Mouse (Mus musculus) frontal cortex, adult 2 months (tissue): Measurements from ENCODE around the gene Snd1. TPM values are rescaled to one million over a fixed set of nuclear protein-coding genes. Genes with fewer than 3 reads are reported as not detected.
A peak's percentile ranks its signal among the peaks of the same experiment; 100 is the strongest.

Source experiments
- DNase-seq, 2 experiments: peaks; one replicate each; pipeline ENCODE4 v3.0.0; 2022; ENCODE audit warnings: low spot score in 1 of 2; ENCODE audit errors: extremely low spot score in 1 of 2
- polyA plus RNA-seq: library from polyadenylated mRNA; depleted of rRNA; stranded (reverse); fragments of >200 nt; gene quantifications from 2 replicates; pipeline ENCODE4 v1.2.3, GENCODE M21; 2012

The Snd1 gene
- polyA plus RNA-seq, 1 experiment: 67.8 TPM

GRCm38 (mm10) chr6:28586806-28587205 lies 111.9 kb downstream of the Snd1 start:
- no peak for DNase-seq

DNA sequence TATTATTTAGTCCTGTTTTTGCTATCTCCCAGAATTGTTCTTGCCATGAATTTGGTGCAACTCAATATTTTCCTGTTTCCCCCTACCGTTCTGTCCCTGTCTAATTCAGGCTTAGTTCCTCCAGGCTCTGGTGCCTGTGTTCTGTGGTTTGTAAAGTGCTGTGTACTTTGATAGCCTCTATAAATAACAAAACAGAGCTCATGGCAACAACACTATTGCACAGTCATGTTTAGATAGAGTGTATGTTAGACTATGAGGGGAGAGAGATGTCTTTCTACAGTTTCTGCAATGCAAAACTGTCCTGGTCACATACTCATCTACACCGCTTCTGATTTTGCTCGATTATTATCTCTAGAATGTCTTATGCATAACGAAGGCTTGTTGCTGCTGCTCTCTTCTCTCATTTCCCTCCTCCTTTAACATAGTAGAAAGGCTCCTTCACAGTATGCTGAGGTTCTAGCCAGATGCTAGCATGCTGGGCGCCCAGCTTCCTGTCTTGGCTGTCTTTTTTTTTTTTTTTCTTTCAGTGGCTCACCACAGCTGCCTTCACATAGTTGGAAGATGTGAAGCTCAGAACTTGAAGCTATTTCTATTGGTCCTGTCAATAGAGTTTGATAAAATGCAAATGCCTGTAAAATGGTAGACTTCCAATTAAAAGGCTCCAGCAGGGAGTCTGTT lies 113.7 kb downstream of the Snd1 start:
- DNase-seq: no peak

DNA sequence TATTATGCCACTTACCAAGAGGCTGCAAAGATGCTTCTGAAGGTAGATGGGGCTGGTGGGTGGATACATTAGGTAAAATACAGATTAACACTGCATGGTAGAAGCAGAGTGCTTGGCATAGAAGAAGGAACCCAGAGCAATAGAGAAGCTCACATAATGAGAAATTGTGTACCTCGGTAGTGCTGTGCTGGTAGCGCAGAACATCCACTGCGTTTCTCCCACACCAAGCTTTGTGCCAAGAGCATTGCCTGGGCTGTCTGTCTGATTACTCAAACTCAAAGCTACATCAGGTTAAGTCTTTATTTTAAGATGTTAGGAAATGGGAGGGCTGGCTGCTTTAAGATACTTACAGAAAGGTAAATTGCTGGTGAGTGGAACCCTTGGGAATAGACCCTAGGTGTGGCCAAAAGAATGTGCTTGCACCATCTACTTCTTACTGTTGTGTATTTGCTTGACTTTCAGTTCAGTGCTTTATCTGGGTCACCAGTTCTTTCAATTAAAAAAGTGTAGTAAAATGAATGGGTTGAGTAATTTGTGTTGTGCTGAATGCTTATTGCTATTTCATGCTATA lies 117.5 kb downstream of the Snd1 start:
- peak in 1 of 2 experiments; percentile 57 for DNase-seq

DNA sequence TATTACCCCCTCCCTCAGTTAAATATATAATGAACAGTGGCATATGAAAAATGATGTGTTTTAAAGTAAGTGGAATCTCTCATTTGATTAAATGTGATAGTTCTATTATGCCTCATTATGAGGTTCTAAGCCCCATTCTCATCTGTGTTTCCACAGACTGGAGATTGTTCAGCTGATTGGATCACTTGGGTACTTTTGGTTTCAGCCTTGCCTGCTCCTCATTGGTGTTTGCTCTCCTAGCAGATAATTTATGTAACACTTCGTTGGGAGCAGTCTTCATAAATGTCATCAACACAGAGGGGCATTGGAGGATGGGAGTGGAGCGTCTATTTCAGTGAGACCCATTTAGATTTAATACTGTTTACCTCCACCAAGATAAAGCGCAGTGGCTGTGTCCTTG lies 118.8 kb downstream of the Snd1 start:
- DNase-seq: no peak

DNA sequence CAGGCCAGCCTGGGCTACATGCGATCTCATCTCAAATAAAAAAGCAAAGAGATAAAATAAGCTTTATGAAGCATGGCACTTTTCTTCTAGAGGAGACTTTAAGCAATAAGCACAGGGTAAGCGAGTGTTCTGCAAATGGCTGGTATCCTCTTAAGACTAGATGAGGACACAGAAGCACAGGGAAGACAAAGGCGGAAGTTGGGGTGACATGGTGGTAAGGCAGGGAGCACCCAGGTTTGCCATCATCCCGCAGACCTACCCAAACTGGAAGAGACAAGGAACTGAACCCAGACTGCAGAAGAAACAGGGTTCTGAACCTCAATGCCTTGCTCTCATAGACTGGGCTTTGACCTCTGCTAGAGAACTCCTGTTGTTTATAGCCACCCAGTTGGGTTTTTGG lies 119.8 kb downstream of the Snd1 start:
- no peak for DNase-seq

DNA sequence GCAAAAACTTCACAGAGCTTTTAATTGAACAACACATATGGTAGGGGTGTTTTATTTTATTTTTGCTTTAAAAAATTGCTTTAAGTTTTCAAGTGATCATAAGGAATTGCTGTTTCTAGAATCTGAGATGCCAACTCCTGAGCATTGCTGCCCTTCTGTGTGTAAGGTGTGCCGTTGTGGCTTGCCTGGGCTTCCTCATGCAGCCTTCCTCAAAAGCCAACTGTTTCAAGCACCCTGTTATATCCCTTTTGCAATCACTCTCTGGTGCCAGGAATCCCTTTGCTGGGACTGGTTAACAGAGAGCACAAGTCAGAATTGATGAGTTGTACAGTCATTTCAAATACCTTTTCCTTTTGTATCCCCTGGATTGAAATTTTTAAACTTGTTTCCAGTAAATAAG lies 120.3 kb downstream of the Snd1 start:
- no peak for DNase-seq

DNA sequence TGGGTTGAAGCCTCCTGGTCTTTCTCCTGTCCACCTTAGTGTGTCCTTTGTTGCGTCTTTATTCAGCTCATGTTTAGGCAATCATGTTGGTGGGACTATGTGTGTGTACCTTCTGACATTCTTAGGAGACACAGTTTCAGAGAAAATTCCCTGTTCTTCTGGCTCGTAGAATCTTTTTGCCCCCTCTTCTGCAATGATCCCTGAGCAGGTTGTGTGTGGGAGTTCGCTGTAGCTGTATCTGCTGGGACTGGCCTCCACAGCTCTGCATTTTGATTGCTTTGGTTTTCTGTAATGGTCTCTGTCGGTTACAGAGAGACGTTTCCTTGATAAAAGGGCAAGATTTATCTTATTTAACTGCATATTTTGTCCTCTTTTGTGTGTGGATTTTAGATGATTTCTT lies 122.3 kb downstream of the Snd1 start:
- DNase-seq: peak; percentile 53 to 62

- no peak for DNase-seq
Measured at GRCm38 (mm10) chr6:28599120-28599519, 124.2 kb downstream of the Snd1 start.

DNA sequence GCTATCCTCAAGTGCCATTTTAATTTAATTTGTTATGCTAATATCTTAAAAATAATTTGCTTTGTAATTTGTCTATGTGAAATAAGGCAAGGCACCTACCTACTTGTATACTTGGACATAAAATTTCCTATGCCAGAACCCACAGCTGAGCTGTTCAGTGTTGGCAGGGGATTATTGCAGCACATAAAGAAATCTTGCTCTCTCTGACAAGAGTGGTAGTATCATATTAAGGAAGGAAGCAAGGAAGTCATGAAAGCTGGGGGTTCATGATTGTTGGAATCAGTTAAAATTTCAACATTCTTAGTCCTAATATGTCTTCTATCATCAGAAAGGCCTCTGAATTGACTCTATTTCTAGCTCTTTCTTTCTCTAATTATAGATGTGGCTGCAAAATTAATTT lies 125.5 kb downstream of the Snd1 start:
- no peak for DNase-seq

DNA sequence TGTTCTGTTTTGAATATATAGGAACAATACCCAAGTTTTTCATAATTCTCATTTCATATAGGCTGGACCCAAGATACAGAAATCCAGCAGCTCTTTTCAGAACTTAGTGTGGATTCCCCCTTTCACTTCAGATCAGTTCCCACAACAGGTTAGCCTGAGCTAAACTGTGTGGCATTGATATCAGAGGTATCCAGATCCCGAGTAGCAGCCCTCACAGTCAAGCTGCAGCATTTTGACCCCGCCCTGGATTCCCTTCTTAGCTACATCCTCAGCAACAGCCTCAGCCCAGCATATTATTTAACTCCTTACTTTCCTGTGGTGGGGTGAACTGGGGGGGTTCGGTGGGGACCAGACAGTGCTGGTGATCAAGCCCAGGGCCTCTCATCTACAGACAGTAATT lies 128.5 kb downstream of the Snd1 start:
- DNase-seq: no peak

DNA sequence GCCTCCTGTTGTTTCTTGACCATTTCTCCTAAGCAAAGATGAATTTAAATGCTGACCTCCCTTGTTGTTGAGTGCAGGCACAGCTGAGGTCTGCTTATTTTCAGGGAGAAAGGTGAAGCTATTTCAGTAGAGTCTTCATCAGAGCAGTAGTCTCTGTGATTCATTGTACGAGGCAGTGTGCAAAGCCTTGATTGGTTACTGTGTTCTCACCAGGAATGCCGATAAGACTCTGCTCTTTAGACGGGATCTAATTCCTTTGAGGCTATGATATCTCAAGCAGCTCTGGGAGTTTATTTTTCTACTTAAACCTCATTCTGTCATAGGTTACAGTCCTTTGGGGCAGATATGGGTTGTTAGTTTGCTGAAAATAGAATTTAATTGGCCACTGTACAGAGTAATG lies 128.9 kb downstream of the Snd1 start:
- no peak for DNase-seq

- DNase-seq: no peak
Measured at GRCm38 (mm10) chr6:28609291-28609690, 134.4 kb downstream of the Snd1 start.

DNA sequence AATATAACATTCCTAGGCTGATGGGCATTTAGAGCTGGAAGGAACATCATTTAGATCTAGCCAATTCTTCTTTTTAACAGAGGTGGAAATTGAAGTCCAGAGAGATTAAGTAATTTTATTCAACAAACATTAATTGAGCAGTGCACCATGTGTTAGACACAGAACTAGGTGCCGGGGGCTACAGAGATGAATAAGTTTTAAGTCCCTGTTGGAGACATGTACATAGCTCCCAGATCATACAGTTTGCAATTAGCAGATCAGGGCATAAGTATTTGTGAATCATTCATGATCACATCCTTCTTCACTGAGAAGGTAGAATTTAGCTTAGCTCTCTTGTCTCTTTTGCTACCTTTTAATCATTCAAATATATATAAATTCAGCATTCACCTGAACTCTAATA lies 135.2 kb downstream of the Snd1 start:
- DNase-seq: no peak

- no peak for DNase-seq
Measured at GRCm38 (mm10) chr6:28613441-28613840, 138.5 kb downstream of the Snd1 start.

GRCm38 (mm10) chr6:28614856-28615255 lies 139.9 kb downstream of the Snd1 start:
- DNase-seq: no peak

GRCm38 (mm10) chr6:28615408-28615807 lies 140.5 kb downstream of the Snd1 start:
- DNase-seq: peak in 1 of 2 experiments; percentile 55

DNA sequence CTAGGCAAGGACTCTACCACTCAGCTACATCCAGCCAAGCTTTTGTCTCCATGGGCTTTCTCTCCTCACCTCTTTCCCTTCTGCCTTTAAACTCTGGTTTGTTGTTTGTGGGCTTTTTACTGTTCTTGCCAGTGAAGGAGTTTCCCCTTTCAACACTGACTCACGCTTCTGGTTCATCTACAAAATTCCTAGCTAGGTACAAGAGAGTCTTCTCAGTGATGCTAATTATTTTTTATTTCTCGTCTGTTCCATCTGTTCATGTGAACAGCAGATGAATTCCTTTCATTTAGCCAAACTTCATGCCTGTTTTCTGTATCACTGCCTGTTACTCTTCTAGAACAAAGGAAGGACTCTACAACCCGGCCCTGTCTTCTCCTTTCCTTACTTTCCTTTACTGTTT lies 141.0 kb downstream of the Snd1 start:
- peak in 1 of 2 experiments; percentile 58 for DNase-seq

DNA sequence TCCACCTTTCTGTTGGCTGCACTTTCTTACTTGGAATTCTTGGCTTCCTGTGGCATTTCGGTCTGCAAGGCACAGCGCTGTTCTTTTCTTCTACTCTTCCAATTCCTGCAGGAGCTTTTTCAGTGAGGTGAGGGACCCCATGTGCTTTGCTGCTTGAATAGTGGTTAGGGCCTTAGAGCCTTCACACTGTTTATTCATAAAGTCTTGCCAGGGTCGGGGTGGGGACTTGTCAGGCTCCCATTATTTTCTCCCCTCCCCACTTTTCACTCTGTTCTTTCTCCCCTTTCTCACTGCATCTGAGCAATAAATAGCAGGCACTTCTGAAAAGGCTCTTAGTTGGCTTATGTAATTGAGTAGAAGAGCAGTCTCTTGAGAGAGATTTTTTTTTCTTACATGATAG lies 143.4 kb downstream of the Snd1 start:
- no peak for DNase-seq

GRCm38 (mm10) chr6:28618751-28619153 lies 143.8 kb downstream of the Snd1 start:
- DNase-seq: peak; percentile 27 to 65

DNA sequence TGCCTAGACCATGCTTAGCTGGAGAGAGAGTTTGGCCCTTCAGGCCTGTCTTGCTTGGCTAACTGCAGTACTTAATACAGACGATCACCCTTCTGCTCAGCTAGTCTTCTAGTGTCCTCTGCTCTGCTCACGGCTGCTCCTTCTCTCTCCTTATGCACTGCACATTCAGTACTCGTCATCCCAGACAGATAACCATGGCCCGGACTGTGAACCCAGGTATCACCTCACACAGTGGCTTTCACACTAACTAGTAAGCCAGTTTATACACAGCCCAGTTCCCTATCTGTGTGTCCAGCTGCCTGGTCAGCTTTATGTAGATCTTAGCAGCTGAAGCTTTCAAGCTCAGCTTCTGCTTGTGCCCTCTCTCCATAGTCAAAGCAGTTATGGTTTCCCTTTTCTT lies 146.5 kb downstream of the Snd1 start:
- no peak for DNase-seq

DNA sequence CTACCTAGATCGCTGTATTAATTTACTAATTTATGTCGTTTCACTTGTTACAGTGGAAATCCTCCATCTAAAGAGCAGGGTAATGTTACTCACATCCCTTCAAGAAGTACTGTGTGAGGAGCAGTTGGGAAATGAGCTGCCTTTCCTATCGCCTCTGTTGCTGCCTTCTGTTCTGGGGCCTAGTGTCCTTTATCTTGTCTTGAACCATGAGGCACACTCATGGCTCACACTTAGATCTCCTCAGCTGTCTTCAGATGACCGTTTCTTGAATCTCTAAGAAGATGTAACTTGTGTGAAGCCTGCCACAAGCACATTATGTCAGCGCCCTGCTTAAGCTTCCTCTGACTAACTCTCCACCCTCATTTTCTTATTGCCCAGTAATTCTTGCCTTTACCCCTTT lies 147.0 kb downstream of the Snd1 start:
- DNase-seq: no peak

DNA sequence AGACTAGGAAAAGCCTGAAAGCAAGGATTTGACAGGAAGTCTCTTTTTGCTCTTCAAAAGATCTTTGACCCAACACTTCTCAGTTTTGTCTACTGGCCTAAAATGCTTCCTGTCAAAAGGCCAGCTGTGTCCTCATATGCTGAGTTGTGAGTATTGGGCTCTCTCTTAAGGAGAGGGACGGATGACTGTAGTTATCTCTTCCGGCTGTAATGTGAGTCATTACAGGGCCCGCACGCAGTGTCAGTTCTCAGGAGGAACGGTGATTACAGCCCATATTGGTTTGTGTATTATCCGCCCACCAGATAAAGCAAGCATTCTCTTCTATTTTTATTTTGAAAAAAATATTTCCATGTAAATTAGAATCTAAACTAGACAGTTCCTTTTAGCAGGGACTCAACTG lies 147.6 kb downstream of the Snd1 start:
- DNase-seq: no peak

- no peak for DNase-seq
Measured at GRCm38 (mm10) chr6:28622963-28623362, 148.0 kb downstream of the Snd1 start.
